25 mouse cellular contexts compared by ENCODE assay signal in genomic region chr15:103247078-103247781, GRCm38 (mm10). TPM values are rescaled to one million over a fixed set of nuclear protein-coding genes. Genes with fewer than 3 reads are reported as not detected.
DNase-seq lines count a peak whose midpoint lies in the region; ATAC-seq and TF ChIP-seq lines count a peak whose summit lies in the region.
"Had no signal": no experiment of that assay in that cellular context is flagged by ENCODE, and none has a peak within 500 bp of the region (broad histone marks: within the 10 kb centered on the region; RNA-seq: fewer than 3 reads in every experiment).

No protein-coding gene starts in this region.

- no peaks in the 10 kb centered on the region for H3K9me3 ChIP-seq in kidney, embryonic 15.5 days (replicated peaks)
- no peaks in the 10 kb centered on the region for H3K9me3 ChIP-seq in ES-E14 (ENCODE audit: control insufficient read depth, insufficient read depth, low read depth, low read length)
- H3K9me3 ChIP-seq in liver, embryonic 13.5 days (replicated peaks), result no peaks in the 10 kb centered on the region
- H3K9me3 ChIP-seq: embryonic facial prominence, embryonic 10.5 days; forebrain, embryonic 12.5 days; hindbrain, embryonic 12.5 days; midbrain, embryonic 10.5 days had no signal

- intact Hi-C loops in left cerebral cortex, postnatal 36 days (cut with DNase I), result no loop called here

- peaks cover 67% of the 10 kb centered on the region for H3K36me3 ChIP-seq in kidney, embryonic 15.5 days
- peaks cover 52% of the 10 kb centered on the region for H3K36me3 ChIP-seq in ES-E14 (ENCODE audit: control insufficient read depth, insufficient read depth, low read length, poor library complexity, severe bottlenecking)
- peaks cover 86% of the 10 kb centered on the region for H3K36me3 ChIP-seq in liver, embryonic 13.5 days

- H3K27me3 ChIP-seq in kidney, embryonic 15.5 days, result no peaks in the 10 kb centered on the region
- no peaks in the 10 kb centered on the region for H3K27me3 ChIP-seq in liver, embryonic 13.5 days
- H3K27me3 ChIP-seq: forebrain, embryonic 12.5 days; hindbrain, embryonic 12.5 days; Patski had no signal

- DNase-seq in kidney, adult 18-20 months, result no peak
- DNase-seq in ES-E14 (ENCODE audit: low read depth, low spot score), result no peak
- no peak for DNase-seq in liver, embryonic 13.5 days
- DNase-seq in ovary, postnatal 10 days (ENCODE audit: low spot score), result no peak
- DNase-seq in left cerebral cortex, postnatal 36 days (ENCODE audit: low spot score in 2 of 2), result no peak
- DNase-seq: adrenal gland, adult 2 months; cerebellum, adult 11-12 months; cerebellum, postnatal 10 days; heart, postnatal 10 days; kidney, postnatal 4 days; left cerebral cortex, postnatal 4 days; lung, adult 18-20 months; lung, postnatal 10 days; right cerebral cortex, adult 18-20 months; thymus, adult 18-20 months had no signal

- H3K27ac ChIP-seq in kidney, embryonic 15.5 days, result peak overlapping the region; percentile 27; the same call in 1 of the 2 replicates
- no peak overlapping the region for H3K27ac ChIP-seq in ES-E14 (ENCODE audit: insufficient read depth, low read depth, low read length, poor library complexity, severe bottlenecking)
- H3K27ac ChIP-seq in liver, embryonic 13.5 days, result peak overlapping the region; percentile 81
- H3K27ac ChIP-seq: embryonic facial prominence, embryonic 10.5 days; hindbrain, embryonic 12.5 days; midbrain, embryonic 10.5 days had no signal

- H3K9ac ChIP-seq in kidney, embryonic 15.5 days, result no peak overlapping the region
- no peak overlapping the region for H3K9ac ChIP-seq in ES-E14 (ENCODE audit: insufficient read depth, low read depth, low read length, poor library complexity, severe bottlenecking)
- no peak overlapping the region for H3K9ac ChIP-seq in liver, embryonic 13.5 days
- H3K9ac ChIP-seq: forebrain, embryonic 12.5 days; hindbrain, embryonic 12.5 days had no signal

- in situ Hi-C loops in ES-E14 (cut with MboI; ENCODE audit: low sequenced_read_pairs in 2 of 2, unreplicated experiment in 2 of 2), result no loop called here

- no peak overlapping the region for H3K4me3 ChIP-seq in kidney, embryonic 15.5 days (replicated peaks)
- no peak overlapping the region for H3K4me3 ChIP-seq in ES-E14 (ENCODE audit: insufficient read depth in 1 of 2, low read depth in 1 of 2, low read length in 2 of 2, poor library complexity in 1 of 2, severe bottlenecking in 1 of 2)
- peak overlapping the region; percentile 41 for H3K4me3 ChIP-seq in liver, embryonic 13.5 days (replicated peaks)
- H3K4me3 ChIP-seq: embryonic facial prominence, embryonic 10.5 days; forebrain, embryonic 12.5 days; hindbrain, embryonic 12.5 days; midbrain, embryonic 10.5 days had no signal

- H3K4me2 ChIP-seq in kidney, embryonic 15.5 days, result no peak overlapping the region
- peak overlapping the region; percentile 57 for H3K4me2 ChIP-seq in liver, embryonic 13.5 days
- H3K4me2 ChIP-seq: forebrain, embryonic 12.5 days; heart, embryonic 11.5 days; hindbrain, embryonic 12.5 days had no signal

- peaks cover 28% of the 10 kb centered on the region for H3K4me1 ChIP-seq in kidney, embryonic 15.5 days
- peaks cover 0 to 4% of the 10 kb centered on the region in 2 experiments; a peak in 1 of 4 replicates for H3K4me1 ChIP-seq in ES-E14 (ENCODE audit: control insufficient read depth in 2 of 2, insufficient read depth in 2 of 2, low read length in 2 of 2, poor library complexity in 1 of 2)
- H3K4me1 ChIP-seq in liver, embryonic 13.5 days (replicated peaks), result peaks cover 91% of the 10 kb centered on the region

- 89% methylated on average over 9 of the region's 9 CpGs for WGBS in kidney, embryonic 15.5 days
- WGBS in liver, embryonic 13.5 days (ENCODE audit: insufficient replicate concordance), result 69% methylated on average over 9 of the region's 9 CpGs

- no peak for ATAC-seq in kidney, embryonic 15.5 days (replicated peaks; ENCODE audit: low FRiP score)
- no peak for ATAC-seq in liver, embryonic 13.5 days (ENCODE audit: low read depth)
- no peak for ATAC-seq in granulocyte monocyte progenitor cell, adult 5-6 weeks (replicated peaks; ENCODE audit: poor library complexity, severe bottlenecking)
- ATAC-seq: intestine, postnatal 0 days; Patski had no signal

TF ChIP-seq in ES-E14, 5 proteins besides CTCF, POLR2A, EP300 and RAD21:
- TF ChIP-seq CHD2 (IDR thresholded peaks at IDR 0.05; ENCODE audit: low read depth, low read length) (peak; percentile 61; the same call in 1 of the 2 replicates), ZC3H11A (IDR thresholded peaks at IDR 0.05; ENCODE audit: borderline replicate concordance, low read depth, low read length) (no peak)
TF ChIP-seq in ES-E14: peak in this region for 1.

RNA-seq across cellular contexts. Expression of gene Hnrnpa1, which starts 7.0 kb away (rescaled TPM):
- polyA plus RNA-seq in kidney, embryonic 15.5 days (2015; fragmentation: Nextera tagmentation; extraction: Ambion mirVana), result 1,025 and 1,038 TPM in 2 replicates
- total RNA-seq in ES-E14 (2012; rRNA removed), result 321 and 519 TPM in 2 replicates
- 436 and 495 TPM in 2 replicates for polyA plus RNA-seq in liver, embryonic 13.5 days (2015; fragmentation: Nextera tagmentation; extraction: Ambion mirVana)
- 605 and 693 TPM in 2 replicates for total RNA-seq in granulocyte monocyte progenitor cell, adult 5-6 weeks (2014; fragmentation: Nextera tagmentation)
- 956 and 1,234 TPM in 2 replicates for total RNA-seq in granulocyte monocyte progenitor cell, adult 5-6 weeks (2017)
- 100 to 1,000 TPM; 199 to 232 TPM for total RNA-seq in left cerebral cortex, postnatal 36 days (2021)

RNA-seq across cellular contexts. Expression of gene Cbx5, which starts 7.6 kb away (rescaled TPM):
- 124 and 125 TPM in 2 replicates for polyA plus RNA-seq in kidney, embryonic 15.5 days (2015; fragmentation: Nextera tagmentation; extraction: Ambion mirVana)
- 190 and 226 TPM in 2 replicates for total RNA-seq in ES-E14 (2012; rRNA removed)
- 61.1 and 76.6 TPM in 2 replicates for polyA plus RNA-seq in liver, embryonic 13.5 days (2015; fragmentation: Nextera tagmentation; extraction: Ambion mirVana)
- 105 and 120 TPM in 2 replicates for total RNA-seq in granulocyte monocyte progenitor cell, adult 5-6 weeks (2014; fragmentation: Nextera tagmentation)
- 225 and 229 TPM in 2 replicates for total RNA-seq in granulocyte monocyte progenitor cell, adult 5-6 weeks (2017)
- total RNA-seq in left cerebral cortex, postnatal 36 days (2021), result 100 to 1,000 TPM; 158 to 174 TPM

RNA-seq across cellular contexts. Expression of gene Nfe2, which starts 11.0 kb away (rescaled TPM):
- polyA plus RNA-seq in kidney, embryonic 15.5 days (2015; fragmentation: Nextera tagmentation; extraction: Ambion mirVana), result 5.1 and 6.2 TPM in 2 replicates
- total RNA-seq in ES-E14 (2012; rRNA removed), result 0.49 and 1.0 TPM in 2 replicates
- 171 and 185 TPM in 2 replicates for polyA plus RNA-seq in liver, embryonic 13.5 days (2015; fragmentation: Nextera tagmentation; extraction: Ambion mirVana)
- 159 and 180 TPM in 2 replicates for total RNA-seq in granulocyte monocyte progenitor cell, adult 5-6 weeks (2014; fragmentation: Nextera tagmentation)
- total RNA-seq in granulocyte monocyte progenitor cell, adult 5-6 weeks (2017), result 112 and 174 TPM in 2 replicates
- total RNA-seq in left cerebral cortex, postnatal 36 days (2021), result not detected
- total RNA-seq: gastrocnemius, adult 18-20 months; left cerebral cortex, postnatal 4 days had no signal
- polyA plus RNA-seq: Patski had no signal

RNA-seq across cellular contexts. Expression of gene Copz1, which starts 25.3 kb away (rescaled TPM):
- polyA plus RNA-seq in kidney, embryonic 15.5 days (2015; fragmentation: Nextera tagmentation; extraction: Ambion mirVana), result 298 and 300 TPM in 2 replicates
- 59.4 and 85.5 TPM in 2 replicates for total RNA-seq in ES-E14 (2012; rRNA removed)
- 213 and 240 TPM in 2 replicates for polyA plus RNA-seq in liver, embryonic 13.5 days (2015; fragmentation: Nextera tagmentation; extraction: Ambion mirVana)
- 229 and 240 TPM in 2 replicates for total RNA-seq in granulocyte monocyte progenitor cell, adult 5-6 weeks (2014; fragmentation: Nextera tagmentation)
- total RNA-seq in granulocyte monocyte progenitor cell, adult 5-6 weeks (2017), result 80.3 and 87.2 TPM in 2 replicates
- total RNA-seq in left cerebral cortex, postnatal 36 days (2021), result 10 to 100 TPM; 87.8 to 95.9 TPM

Comparison
In these comparisons a context has a peak if more than half of its experiments do, and no peak if none do; other contexts are left out.
1. RNA of gene Nfe2, which starts 11.0 kb away (total RNA-seq): 112 to 180 TPM in granulocyte monocyte progenitor cell, adult 5-6 weeks; 0.49 to 1.0 TPM in ES-E14 and not detected in left cerebral cortex, postnatal 36 days; every median in the first group is over 10 times any median in the second.